Mouse (Mus musculus): ENCODE results near the gene Bicdl1. TPM values are rescaled to one million over a fixed set of nuclear protein-coding genes. Genes with fewer than 3 reads are reported as not detected.
A peak's percentile ranks its signal among the peaks of the same experiment; 100 is the strongest.

Gene Bicdl1
- 3.0 and 3.1 TPM in 2 replicates for polyA plus RNA-seq (2012; ENCODE audit: insufficient read depth, insufficient read length, missing spikeins)

- TF ChIP-seq CTCF (IDR thresholded peaks at IDR 0.05; ENCODE audit: low read depth, low read length) (no peak), POLR2A (IDR thresholded peaks at IDR 0.05; ENCODE audit: borderline replicate concordance, low read depth, low read length) (no peak)
- H3K4me3 ChIP-seq (ENCODE audit: insufficient read depth, low read length) = peak within 1 kb of the TSS; percentile 59
- H3K27ac ChIP-seq (ENCODE audit: insufficient read depth, low read depth, low read length) = no peak within 1 kb of the TSS
- no peaks in the 10 kb centered on the region for H3K4me1 ChIP-seq (ENCODE audit: control insufficient read depth, insufficient read depth, low read length)
Measured at GRCm38 (mm10) chr5:115731001-115731731, at the start of gene Bicdl1. TSS of gene Bicdl1 (minus strand) at chr5:115731621.

GRCm38 (mm10) chr5:115776911-115777310 is 45.5 kb upstream of the Bicdl1 start:
- Histone ChIP-seq H3K4me3 (ENCODE audit: insufficient read depth, low read length) (no peak overlapping the region), H3K27ac (ENCODE audit: insufficient read depth, low read depth, low read length) (no peak overlapping the region), H3K4me1 (ENCODE audit: control insufficient read depth, insufficient read depth, low read length) (no peaks in the 10 kb centered on the region)
- no peak for TF ChIP-seq POLR2A (IDR thresholded peaks at IDR 0.05; ENCODE audit: borderline replicate concordance, low read depth, low read length)
- TF ChIP-seq CTCF (IDR thresholded peaks at IDR 0.05; ENCODE audit: low read depth, low read length) = no peak

GRCm38 (mm10) chr5:115775350-115775749 is 43.9 kb upstream of the Bicdl1 start:
- Histone ChIP-seq H3K4me3 (ENCODE audit: insufficient read depth, low read length) (no peak overlapping the region), H3K27ac (ENCODE audit: insufficient read depth, low read depth, low read length) (no peak overlapping the region), H3K4me1 (ENCODE audit: control insufficient read depth, insufficient read depth, low read length) (no peaks in the 10 kb centered on the region)
- TF ChIP-seq CTCF (IDR thresholded peaks at IDR 0.05; ENCODE audit: low read depth, low read length) = no peak
- no peak for TF ChIP-seq POLR2A (IDR thresholded peaks at IDR 0.05; ENCODE audit: borderline replicate concordance, low read depth, low read length)

- Histone ChIP-seq H3K27ac (ENCODE audit: insufficient read depth, low read depth, low read length) (no peak overlapping the region), H3K4me3 (ENCODE audit: insufficient read depth, low read length) (no peak overlapping the region), H3K4me1 (ENCODE audit: control insufficient read depth, insufficient read depth, low read length) (no peaks in the 10 kb centered on the region)
- TF ChIP-seq CTCF (IDR thresholded peaks at IDR 0.05; ENCODE audit: low read depth, low read length) (no peak), POLR2A (IDR thresholded peaks at IDR 0.05; ENCODE audit: borderline replicate concordance, low read depth, low read length) (no peak)
Measured at GRCm38 (mm10) chr5:115770048-115770447, 38.6 kb upstream of the Bicdl1 start.

GRCm38 (mm10) chr5:115769116-115769515 is 37.7 kb upstream of the Bicdl1 start:
- Histone ChIP-seq H3K4me3 (ENCODE audit: insufficient read depth, low read length) (no peak overlapping the region), H3K4me1 (ENCODE audit: control insufficient read depth, insufficient read depth, low read length) (no peaks in the 10 kb centered on the region), H3K27ac (ENCODE audit: insufficient read depth, low read depth, low read length) (no peak overlapping the region)
- TF ChIP-seq POLR2A (IDR thresholded peaks at IDR 0.05; ENCODE audit: borderline replicate concordance, low read depth, low read length) (no peak), CTCF (IDR thresholded peaks at IDR 0.05; ENCODE audit: low read depth, low read length) (no peak)

- H3K4me1 ChIP-seq (ENCODE audit: control insufficient read depth, insufficient read depth, low read length) = no peaks in the 10 kb centered on the region
- no peak overlapping the region for H3K4me3 ChIP-seq (ENCODE audit: insufficient read depth, low read length)
- H3K27ac ChIP-seq (ENCODE audit: insufficient read depth, low read depth, low read length) = no peak overlapping the region
- TF ChIP-seq POLR2A (IDR thresholded peaks at IDR 0.05; ENCODE audit: borderline replicate concordance, low read depth, low read length) = no peak
- TF ChIP-seq CTCF (IDR thresholded peaks at IDR 0.05; ENCODE audit: low read depth, low read length) = no peak
Measured at GRCm38 (mm10) chr5:115766821-115767220, 35.4 kb upstream of the Bicdl1 start.

- TF ChIP-seq CTCF (IDR thresholded peaks at IDR 0.05; ENCODE audit: low read depth, low read length) (no peak), POLR2A (IDR thresholded peaks at IDR 0.05; ENCODE audit: borderline replicate concordance, low read depth, low read length) (no peak)
- Histone ChIP-seq H3K4me3 (ENCODE audit: insufficient read depth, low read length) (no peak overlapping the region), H3K27ac (ENCODE audit: insufficient read depth, low read depth, low read length) (no peak overlapping the region), H3K4me1 (ENCODE audit: control insufficient read depth, insufficient read depth, low read length) (no peaks in the 10 kb centered on the region)
Measured at GRCm38 (mm10) chr5:115763981-115764380, 32.6 kb upstream of the Bicdl1 start.

GRCm38 (mm10) chr5:115760903-115761302 is 29.5 kb upstream of the Bicdl1 start:
- H3K4me1 ChIP-seq (ENCODE audit: control insufficient read depth, insufficient read depth, low read length) = no peaks in the 10 kb centered on the region
- TF ChIP-seq CTCF (IDR thresholded peaks at IDR 0.05; ENCODE audit: low read depth, low read length) = no peak
- TF ChIP-seq POLR2A (IDR thresholded peaks at IDR 0.05; ENCODE audit: borderline replicate concordance, low read depth, low read length) = no peak
- H3K27ac ChIP-seq (ENCODE audit: insufficient read depth, low read depth, low read length) = no peak overlapping the region
- no peak overlapping the region for H3K4me3 ChIP-seq (ENCODE audit: insufficient read depth, low read length)

- no peaks in the 10 kb centered on the region for H3K4me1 ChIP-seq (ENCODE audit: control insufficient read depth, insufficient read depth, low read length)
- TF ChIP-seq POLR2A (IDR thresholded peaks at IDR 0.05; ENCODE audit: borderline replicate concordance, low read depth, low read length) = no peak
- TF ChIP-seq CTCF (IDR thresholded peaks at IDR 0.05; ENCODE audit: low read depth, low read length) = no peak
- H3K27ac ChIP-seq (ENCODE audit: insufficient read depth, low read depth, low read length) = no peak overlapping the region
- H3K4me3 ChIP-seq (ENCODE audit: insufficient read depth, low read length) = no peak overlapping the region
Measured at GRCm38 (mm10) chr5:115758431-115759180, 27.2 kb upstream of the Bicdl1 start.

- TF ChIP-seq CTCF (IDR thresholded peaks at IDR 0.05; ENCODE audit: low read depth, low read length) = no peak
- no peak for TF ChIP-seq POLR2A (IDR thresholded peaks at IDR 0.05; ENCODE audit: borderline replicate concordance, low read depth, low read length)
- H3K27ac ChIP-seq (ENCODE audit: insufficient read depth, low read depth, low read length) = no peak overlapping the region
- H3K4me3 ChIP-seq (ENCODE audit: insufficient read depth, low read length) = no peak overlapping the region
- H3K4me1 ChIP-seq (ENCODE audit: control insufficient read depth, insufficient read depth, low read length) = no peaks in the 10 kb centered on the region
Measured at GRCm38 (mm10) chr5:115757516-115757915, 26.1 kb upstream of the Bicdl1 start.
